Mouse (Mus musculus) spleen, postnatal 36 days (tissue): ENCODE measurements around the gene Sirt4.
"Not testable (repeated sequence)": the region's sequence is repeated elsewhere in the genome, so short reads cannot be mapped to it uniquely, and the experiment has no call there.

ENCODE experiments used
- DNase-seq, 2 experiments: peaks; one replicate each; pipeline ENCODE4 v3.0.0; 2022; ENCODE audit warnings: low spot score in 2 of 2, mixed read lengths in 1 of 2

Sirt4 gene

DNA sequence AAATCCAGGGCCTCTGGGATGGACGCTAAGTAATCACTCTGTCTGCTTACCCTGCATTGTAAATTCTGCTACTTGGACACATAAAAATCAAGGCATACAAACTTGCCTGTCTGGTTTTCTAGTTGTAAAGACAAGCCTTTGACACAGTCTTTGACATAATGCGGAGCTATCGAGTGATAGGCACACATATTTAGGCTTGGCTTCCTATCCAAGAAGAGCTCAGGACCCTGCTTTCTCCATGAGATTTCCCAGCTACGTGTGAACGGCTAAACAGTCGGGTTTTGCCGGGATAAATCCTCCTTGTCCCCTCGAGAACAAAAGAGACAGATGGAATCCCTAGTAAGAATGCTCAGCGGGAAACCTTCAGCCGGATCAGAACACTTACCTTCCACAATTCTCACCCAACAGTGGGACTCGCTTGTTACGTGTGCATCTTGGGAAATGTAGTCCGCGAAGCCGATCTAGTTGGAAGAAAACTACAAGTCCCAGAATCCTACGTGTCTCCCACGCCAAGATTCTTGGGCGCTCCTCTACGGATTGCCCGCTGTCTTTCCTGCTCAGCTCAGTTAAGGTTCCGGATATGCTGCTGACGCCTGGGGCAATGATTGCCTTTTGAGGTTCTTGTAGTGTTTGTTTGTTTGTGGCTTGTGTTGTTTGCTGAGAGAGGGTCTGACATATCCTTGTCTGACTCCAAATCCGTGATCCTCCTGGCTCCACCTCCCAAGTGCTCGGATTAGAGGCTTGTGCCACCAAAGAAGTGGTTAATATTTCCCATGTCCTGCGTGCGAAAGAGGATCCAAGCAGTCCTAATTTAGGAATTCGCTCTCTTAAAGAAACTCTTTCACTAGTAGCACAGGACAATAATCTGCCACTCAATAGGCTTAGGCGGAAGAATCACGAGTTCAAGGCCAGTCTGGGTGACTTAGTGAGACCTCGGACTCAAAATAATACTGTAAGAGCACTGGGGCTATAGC, at the start of gene Sirt4:
TSS of gene Sirt4 (minus strand) at position 779 of the 974 bp plus-strand sequence.
- peak; percentile 84 to 90 for DNase-seq

DNA sequence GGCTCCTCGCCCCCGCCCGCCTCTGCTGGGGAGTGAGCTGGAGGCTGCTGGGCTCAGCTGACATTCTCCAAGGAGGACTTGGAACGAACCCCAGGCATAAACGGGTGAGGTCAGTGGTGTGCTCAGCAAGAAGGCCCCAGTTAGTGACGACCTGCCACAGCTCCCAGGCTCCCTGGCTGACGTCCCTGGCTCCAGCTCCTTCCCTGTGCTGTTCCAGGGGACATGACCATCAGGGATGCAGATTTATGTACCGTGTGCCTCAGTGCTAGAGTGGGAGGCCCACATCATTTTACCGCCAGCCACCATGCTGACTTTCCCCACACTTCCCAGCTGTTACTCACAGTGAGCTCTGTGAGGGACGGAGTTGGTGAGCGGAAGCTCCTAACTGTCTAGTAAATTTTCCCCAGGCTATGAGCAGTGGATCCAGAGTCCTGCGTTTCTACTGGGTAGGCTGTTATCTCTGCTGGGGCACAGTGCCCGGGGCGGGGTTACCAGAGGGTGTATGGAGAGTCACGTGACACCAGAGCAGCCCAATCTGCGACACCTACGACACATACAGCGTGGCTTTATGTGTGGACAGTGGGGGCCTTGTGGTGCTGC, 47.2 kb upstream of the Sirt4 start:
- DNase-seq = peak; percentile 56 to 68

DNA sequence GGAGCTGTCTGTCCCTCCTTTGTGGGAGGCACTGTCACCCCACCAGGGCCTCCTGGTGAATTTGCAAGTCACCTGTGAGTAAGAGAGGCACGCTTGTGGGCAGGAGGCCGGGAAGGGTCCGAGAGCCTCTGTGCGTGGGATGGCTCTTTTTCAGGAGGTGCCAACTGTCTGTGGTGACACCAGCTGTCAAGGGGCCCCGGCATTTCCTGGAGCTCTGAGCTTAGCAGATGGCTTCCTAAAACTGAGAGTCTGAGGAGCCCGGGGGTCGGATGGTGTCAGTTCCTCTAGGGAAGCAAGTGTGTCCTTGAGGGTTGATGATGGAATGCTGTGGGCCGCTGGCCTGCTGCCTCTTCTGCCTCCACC, 45.9 kb upstream of the Sirt4 start:
- no peak for DNase-seq

DNA sequence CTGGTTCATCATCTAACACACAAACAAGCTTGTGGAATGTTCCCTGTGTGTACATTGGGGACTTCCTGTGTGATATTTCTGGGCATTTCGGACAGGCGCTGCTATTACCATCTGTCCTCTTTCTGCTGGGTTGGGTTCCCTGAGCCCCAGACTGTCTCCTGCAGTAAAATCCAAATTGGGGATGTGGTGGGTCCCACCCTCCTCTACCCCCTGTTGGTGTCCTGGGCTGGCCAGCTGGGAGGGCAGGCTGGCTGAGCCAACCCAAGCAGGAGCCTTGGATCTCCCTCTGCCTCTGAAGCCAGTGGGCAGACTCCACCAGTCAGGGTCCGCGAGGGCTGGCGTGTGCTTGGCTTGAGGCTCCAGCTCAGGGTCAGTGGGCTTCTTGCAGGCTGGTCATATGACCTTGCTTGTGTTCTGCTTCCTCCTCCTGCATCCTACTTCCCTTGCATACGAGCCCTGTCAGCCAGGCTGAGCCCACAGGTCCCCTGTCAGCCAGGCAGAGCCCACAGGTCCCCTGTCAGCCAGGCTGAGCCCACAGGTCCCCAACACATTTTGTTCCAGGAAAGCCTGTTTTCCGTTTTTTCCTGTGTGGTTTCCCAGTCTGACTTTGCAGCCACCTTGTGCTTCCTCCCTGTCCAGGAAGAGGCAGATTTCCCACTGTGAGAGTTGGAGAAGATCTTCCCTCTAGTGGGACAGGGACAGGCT, 45.4 kb upstream of the Sirt4 start:
- no peak for DNase-seq

DNA sequence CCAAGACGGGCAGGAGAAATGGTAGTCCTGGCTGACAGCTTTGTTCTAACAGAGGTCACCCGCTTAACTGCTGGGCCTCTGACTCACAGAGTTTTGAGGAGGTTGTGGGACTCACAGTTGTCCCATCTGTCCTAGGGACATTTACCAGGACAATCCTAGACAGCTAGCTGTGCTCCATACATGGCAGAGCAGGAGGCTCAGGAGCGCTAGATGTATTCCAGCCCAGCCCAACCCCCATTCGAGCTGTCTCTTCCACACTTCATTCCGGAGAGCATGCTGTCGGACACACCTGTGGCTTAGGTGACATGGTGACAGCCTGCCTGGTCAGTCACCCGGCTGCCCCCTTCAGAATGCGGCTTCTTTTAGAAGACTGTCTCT, 44.8 kb upstream of the Sirt4 start:
- DNase-seq = no peak

DNA sequence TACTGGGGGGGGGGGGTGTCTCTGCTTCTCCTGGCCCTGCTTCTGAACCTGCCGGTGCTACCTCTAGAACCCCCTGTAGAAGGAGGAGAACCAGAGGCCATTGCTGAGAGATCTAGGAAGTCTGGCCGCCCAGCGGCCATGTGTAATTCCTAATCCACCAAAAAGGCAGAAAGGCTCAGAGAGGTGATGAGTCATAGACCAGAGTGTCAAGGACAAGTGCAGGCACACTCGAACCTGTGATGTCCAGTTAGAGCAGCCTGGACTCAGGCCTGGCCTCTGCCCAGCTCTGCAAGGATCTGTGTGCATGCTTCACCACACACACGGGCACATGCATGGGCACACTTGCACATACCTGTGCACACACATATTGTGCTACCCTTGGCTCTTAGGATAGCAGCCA, 43.6 kb upstream of the Sirt4 start:
- DNase-seq = no peak

DNA sequence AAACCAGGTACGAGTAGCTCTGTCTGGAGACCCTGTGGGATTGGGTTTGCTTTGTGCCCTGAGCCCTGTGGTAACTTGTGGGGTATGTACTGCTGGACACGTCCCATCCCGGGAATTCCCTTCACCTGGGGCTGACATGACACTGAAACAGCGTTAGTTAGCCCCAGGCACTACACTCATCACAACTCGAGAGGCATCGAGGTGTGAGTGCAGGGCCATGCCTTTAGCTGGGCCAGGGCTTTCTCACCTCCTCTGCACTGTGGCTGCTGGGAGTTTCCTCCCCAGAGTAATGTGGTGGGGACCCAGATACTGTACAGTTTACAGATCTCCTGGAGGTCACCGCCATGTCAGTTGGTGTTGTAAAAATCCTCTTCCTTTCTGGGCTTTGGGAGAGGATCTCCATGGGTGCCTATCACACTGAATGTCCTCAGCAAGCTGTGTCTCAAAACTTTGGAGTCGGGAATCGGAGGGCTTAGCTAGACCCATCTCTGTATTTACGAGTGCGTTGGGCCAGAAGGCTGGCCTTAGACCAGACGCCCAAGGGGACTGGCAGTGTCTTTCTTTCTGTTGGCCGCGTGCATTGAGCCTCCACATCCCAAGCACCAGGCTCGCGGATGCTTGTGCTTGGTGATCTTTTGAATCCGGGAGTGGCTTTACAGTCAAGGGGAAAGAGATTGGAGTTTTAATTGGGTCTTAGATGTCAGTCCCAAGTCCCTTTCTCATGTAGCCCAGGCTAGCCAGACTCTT, 42.1 kb upstream of the Sirt4 start:
- DNase-seq = no peak

DNA sequence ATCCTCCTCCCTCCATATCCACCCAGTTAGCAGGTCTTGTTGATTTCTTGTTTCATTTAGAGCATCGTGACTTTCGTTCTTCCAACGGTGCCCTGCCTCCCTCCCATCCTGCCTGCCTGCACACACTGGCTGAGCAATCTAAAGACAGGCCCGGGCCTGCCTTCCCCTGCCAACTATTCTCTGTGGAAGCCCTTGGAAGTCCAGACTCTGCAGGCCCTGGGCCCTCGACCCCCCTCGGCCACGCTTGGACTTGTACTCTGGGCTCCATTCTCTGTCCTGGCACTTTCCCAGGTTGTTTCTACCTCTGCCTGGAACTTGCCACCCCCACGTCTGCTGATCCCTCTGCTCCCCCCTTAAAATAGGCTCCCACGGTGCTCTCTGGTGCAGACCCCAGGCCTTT, 41.4 kb upstream of the Sirt4 start:
- DNase-seq = no peak

DNA sequence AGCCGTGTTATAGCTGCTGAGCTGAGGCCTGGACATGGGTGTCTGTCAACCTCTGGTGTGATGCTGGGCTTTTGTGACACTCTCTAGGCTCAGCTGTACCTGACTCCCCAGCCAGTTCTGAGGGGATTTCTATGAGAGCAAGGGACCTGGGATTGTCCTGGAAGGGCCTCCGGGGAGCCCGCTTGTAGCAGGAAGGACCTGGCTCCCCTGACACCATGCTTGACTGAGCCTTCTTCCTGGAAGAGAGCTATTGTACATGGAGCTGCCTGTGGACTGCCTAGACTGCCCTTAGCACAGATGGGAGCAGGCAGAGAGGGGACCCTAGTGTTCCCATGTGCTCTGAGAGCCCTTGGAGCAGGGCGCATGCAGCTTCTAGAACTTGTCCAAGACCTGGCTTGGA, 40.9 kb upstream of the Sirt4 start:
- no peak for DNase-seq

DNA sequence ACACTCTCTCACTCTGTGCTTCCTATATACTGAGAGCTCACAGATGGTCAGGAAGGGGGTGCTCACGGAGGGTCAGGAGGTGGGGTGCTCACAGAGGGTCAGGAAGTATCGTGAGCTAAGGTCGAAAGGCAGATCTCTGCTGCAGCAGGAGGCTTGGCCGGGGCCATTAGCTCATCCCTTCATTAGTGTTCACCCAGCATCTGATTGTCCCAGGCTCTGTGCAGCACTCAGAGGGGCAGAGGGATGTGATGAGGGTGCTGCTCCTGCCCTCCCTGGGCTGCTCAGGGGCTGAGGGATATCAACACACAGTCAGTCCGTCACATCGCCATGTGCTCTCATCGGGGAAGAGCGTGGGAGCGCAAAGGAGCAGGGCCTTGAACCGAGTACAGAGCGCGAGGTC, 39.9 kb upstream of the Sirt4 start:
- no peak for DNase-seq

DNA sequence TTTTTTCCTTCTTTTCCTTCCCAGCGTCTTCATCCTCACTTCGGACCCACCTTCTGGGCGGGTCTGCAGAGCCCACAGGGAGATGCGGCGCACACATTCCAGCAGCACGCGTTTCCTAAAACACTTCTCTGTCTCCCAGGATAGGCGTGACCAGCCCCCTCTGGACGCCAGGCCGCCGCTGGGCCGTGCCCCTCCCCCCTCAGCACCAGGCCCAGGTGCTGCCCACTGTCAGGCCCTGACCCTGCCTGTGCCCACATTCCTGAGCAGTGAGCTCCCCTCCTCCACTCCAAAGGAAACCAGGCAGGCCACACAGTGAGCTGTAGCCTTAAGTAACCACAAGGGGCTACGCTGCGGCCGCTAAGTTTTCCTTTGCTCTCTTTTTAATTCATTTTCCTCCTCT, 39.4 kb upstream of the Sirt4 start:
- DNase-seq = no peak

DNA sequence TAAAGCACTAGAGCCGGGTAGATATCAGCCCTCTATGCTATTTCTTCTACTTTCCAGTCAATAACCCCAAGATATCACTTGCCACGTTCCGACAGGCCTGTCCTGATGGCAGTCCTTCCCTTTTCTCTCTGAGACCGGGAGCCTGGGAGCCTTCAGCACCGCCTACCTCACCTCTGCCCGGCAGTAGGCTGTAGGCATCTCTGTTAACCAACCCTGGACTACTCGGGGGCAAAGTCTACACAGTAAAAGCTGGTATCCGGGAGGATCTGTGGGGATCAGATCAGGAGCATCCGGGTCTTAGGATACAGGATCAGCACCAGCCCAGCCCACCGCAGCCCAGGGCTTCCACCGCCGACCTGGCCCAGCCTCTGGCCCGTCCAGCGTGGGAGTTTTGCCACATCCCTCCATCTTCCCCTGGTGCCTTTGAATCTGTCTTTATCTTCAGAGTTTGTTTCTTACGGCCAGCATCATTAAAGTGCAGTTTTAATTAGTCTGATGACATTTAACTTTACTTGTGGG, 38.5 kb upstream of the Sirt4 start:
- DNase-seq = no peak

DNA sequence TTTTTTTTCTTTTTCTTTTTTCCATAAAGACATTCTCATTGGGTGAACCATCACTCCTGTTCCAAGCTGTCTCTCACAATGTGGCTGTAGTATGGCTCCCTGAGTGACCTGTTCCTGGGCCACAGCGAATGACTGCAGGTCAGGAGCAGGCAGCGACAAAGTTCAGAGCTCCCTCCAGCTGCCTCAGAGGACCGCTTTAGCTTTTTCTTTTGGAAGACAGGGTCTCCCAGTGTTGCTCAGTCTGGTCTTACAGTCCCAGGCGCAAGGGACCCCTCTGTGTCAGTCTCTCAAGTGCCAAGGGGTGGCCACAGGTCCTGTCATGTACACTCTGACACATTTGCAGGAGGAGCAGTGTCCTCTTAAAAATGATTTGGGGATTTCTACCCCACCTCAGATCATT, 38.0 kb upstream of the Sirt4 start:
- DNase-seq = no peak

DNA sequence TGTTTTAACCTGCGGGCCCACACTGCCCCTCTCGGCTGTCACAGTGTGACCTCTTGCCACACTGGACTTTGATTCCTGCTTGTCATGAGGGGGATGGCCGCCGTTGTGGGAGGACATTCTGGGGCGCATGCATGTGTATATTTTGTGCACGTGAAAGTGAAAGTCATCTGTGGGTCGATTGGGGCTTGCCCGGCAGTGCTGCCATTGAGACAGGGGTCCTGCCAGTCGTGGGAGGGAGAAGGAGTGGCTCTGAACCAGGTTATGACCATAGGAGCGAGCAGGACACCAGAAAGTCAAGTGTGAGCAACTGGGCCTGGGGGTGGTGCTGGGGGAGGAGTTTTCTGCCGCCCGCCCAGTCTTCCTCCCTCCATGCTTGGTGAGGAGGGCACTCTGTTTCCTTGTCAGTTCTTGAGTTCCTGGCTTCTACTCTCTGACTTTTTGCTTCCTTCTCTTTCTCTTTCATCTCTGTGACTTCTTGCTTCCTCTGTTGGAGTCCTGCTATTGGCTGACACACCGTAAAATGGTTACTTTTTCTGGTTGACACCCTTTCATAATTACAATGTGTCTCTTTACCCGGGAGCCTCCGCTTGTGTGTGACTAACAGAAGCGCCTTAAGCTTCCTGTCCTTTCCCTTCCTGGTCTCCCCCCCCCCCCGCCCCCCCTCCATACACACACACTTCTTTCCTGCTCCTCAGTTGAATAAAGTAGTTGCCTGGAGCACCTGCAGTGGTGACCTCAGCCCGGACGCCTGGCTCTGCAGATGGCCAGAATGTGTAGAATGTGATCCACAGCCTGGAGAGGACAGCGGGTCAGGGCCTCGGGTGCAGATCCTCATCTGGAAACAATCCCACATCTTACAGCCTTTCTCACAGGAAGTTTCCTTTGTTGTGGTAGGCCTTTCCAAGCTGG, 37.3 kb upstream of the Sirt4 start:
- DNase-seq = peak; percentile 64 to 66

DNA sequence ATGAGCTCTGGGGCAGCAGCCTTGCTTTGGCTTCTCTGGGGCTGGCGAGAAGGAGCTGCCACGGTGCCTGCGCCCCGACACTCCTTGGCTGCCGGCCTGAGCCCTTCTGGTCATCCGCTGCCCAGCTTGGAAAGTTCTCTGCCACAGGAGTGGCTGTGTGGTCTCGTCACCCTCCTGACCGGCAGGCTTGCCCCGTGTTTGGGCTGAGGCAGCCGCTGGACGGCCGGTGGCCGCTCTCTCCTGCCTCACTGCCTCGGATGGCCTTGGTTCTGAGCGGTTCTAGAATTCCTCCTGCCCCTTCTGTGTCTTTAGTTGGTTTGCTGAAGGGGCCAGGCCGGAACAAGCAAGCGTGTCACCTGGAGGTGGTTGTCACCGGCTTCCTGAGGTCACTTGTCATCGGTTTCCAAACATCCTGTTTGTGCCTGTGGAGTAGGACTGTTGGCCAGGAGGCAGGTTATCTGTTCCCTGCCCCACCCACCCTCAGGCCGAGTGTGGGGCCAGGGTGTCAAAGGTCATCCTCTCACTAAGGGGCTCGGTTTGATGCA, 35.9 kb upstream of the Sirt4 start:
- DNase-seq = no peak

DNA sequence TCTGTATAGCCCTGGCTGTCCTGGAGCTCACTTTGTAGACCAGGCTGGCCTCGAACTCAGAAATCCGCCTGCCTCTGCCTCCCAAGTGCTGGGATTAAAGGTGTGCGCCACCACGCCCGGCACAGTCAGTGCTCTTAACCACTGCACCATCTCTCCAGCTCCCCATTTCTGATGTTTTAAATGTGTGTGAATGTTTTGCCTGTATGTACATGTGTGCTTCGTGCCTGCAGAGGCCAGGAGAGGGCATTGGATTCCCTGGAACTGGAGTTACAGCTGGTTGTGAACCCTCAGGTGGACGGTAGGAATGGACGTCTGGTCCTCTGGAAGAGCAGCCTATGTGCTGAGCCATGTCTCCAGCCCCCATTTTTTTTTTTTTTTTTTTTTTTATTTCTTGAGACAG, 33.7 kb upstream of the Sirt4 start:
- DNase-seq = not testable (repeated sequence)

DNA sequence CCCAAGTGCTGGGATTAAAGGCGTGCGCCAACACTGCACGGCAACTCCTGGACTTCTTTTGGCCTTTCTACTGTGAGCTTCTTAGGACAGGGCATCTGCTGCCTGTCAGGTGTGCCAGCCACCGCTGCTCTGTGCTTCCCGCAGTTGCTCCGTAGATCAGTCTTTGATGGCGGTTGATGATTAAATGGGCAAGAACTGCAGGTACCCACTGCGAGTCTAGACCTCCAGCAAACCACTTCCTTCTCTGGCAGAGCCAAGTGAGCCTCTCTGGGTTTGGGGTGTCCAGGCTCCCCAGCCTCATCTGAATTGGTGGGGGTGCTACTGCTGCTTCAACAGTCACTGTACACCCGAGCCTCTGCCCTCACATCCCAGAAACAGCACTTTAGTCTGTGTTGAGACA, 33.0 kb upstream of the Sirt4 start:
- no peak for DNase-seq

DNA sequence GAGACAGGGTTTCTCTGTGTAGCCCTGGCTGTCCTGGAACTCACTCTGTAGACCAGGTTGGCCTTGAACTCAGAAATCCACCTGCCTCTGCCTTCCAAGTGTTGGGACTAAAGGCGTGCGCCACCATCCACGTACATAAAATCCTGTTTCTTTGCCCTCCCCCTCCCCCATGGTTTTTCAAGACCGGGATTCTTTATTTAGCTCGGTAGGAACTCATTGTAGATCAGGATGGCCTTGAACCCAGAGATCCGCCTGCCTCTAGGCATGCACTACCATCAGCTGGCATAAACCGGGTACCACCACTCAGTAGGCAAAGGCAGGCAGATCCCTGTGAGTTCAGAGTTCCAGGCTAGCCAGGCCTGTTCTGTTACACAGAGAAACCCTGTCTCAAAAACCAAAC, 32.4 kb upstream of the Sirt4 start:
- DNase-seq = no peak

DNA sequence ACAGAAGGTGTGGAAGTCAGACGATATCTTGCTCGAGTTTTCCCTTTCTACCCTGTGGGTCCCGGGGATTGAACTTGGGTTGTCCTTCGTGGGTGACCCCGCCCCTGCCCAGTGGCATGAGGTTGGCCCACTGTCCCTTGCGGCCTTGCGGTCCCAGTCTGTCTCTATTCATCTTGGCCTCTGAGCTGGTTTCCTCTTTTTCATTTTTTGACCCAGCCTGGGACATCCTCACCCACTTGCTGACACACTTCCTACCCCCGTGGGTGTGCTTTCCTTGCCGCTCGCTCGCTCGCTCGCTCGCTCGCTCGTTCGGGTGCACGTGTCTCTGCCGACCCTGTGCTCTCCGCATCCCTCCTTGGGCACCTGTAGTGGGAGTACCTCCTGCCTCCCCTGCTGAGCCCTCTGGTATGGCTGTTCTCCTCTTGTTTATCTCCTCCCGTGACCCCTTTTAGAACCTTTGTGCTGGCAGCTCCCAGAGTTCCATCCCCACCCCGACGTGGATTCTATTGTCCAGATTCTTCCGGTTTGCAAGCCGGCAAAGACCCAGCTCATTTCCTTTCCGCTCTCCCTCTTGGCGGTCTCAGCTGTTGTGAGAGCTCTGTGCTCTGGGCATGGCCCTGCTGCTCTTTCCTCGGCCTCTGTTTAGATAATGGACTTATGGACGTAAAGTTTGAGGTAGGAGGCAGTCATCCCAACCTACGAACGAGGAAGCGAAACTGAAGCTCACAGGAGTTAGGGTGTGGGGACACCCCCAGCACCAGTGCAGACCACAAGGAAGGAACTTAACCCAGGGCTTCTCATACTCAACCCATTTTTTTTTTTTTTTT, 31.8 kb upstream of the Sirt4 start:
- peak; percentile 87 to 88 for DNase-seq
